Mouse (Mus musculus): Measurements from ENCODE around the gene Gdi1. TPM values are rescaled to one million over a fixed set of nuclear protein-coding genes. Genes with fewer than 3 reads are reported as not detected.

The Gdi1 gene
- polyA plus RNA-seq, 2 experiments, result 31.9 to 105 TPM

DNA sequence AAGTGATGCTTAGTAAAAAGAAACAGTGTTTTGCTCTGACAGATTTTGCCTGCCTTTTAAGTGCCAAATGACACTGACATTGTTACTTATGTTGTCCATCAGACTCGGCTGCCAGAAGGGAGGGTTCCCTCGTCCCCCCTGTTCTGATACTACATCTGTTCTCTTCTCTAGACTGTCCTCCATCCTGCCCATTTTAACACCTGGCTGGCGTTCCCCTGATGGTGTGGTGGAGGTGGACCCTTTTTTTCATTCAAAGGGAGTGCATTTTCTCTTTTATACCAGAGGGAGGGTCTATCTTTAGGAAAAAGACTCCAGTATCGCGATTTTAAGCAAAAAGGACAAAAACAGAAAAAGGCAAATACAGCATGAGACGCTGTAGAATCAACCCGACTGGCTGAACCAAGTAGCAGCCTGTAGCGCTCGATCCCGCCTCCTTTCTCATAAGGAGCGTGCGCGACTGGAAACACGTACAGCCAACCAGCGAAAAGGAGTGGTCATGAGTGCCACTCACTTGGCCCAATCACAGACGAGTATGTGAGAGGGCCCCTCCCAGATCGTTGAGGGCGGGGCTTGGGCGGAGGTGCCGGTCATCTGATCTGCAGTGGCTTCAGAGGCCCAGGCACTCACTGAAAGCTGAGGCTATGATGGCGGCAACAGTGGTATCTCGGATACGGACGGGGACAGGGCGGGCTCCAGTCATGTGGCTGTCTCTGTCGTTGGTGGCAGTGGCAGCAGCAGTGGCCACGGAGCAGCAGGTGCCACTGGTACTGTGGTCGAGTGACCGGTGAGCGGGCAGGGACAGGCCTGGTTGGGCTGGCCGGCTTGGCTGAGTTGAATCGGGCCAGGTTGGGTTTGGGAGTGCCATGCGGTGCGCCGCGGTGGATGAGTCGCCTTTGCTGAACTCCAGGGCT, 8.0 kb upstream of the Gdi1 start, which contains the start of gene Atp6ap1:
Atp6ap1 (plus strand) TSS at position 560 of the 911 bp plus-strand sequence.
- WGBS (ENCODE audit: insufficient replicate concordance), result 7% methylated on average over 37 of the region's 37 CpGs
- TF ChIP-seq EP300 (IDR thresholded peaks at IDR 0.05; ENCODE audit: low read depth) (no peak), CTCF (IDR thresholded peaks at IDR 0.05; ENCODE audit: low read depth) (no peak)
- Histone ChIP-seq H3K4me2 (ENCODE audit: low read depth) (peak within 1 kb of the TSS; percentile 82), H3K36me3 (replicated peaks; ENCODE audit: control insufficient read depth, insufficient read depth, low read depth) (peaks cover 9% of the 10 kb centered on the region), H3K27ac (peak within 1 kb of the TSS; percentile 70), H3K4me3 (ENCODE audit: insufficient read depth in 1 of 2, low read depth in 2 of 2, low read length in 2 of 2) (peak within 1 kb of the TSS; percentile 75 to 78), H3K4me1 (replicated peaks; ENCODE audit: control insufficient read depth in 2 of 2, insufficient read depth in 2 of 2, low read length in 1 of 2) (peaks cover 0 to 13% of the 10 kb centered on the region in 2 experiments; a peak in 2 of 4 replicates), H3K9ac (replicated peaks) (peak within 1 kb of the TSS; percentile 85), H3K27me3 (ENCODE audit: control insufficient read depth, insufficient read depth, low read length) (no peaks in the 10 kb centered on the region), H3K9me3 (ENCODE audit: control insufficient read depth, low read length) (no peaks in the 10 kb centered on the region)
- DNase-seq (ENCODE audit: low read depth in 3 of 3, low spot score in 3 of 3) (peak; percentile 90), ATAC-seq (ENCODE audit: insufficient read depth) (peak; percentile 94)

DNA sequence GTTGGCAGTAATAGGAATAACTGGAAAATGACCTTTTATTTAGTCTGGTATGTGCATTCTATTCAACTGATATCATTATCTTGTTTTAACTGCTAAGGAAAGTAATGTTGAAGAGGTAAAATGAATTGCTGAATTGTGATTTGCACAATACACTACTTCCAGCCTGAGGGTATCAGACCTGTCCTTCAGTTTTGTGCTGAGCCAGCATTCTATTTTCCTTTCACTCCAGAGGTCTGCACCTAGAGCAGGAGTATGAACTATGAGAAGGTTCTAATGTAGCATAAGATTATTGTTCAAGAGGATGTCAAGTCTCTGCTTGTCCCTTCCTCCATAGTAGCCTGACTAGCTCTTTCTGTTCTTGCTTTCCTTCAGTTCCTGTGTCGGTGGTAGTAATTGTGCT, 6.5 kb upstream of the Gdi1 start:
- Histone ChIP-seq H3K36me3 (replicated peaks; ENCODE audit: control insufficient read depth, insufficient read depth, low read depth) (peaks cover 16% of the 10 kb centered on the region), H3K9ac (replicated peaks) (no peak overlapping the region), H3K4me3 (ENCODE audit: insufficient read depth in 1 of 2, low read depth in 2 of 2, low read length in 2 of 2) (0 out of 4 replicates have a peak overlapping the region, but pooled peaks of 1 of the 2 experiments have one; percentile 1), H3K9me3 (ENCODE audit: control insufficient read depth, low read length) (no peaks in the 10 kb centered on the region), H3K27me3 (ENCODE audit: control insufficient read depth, insufficient read depth, low read length) (no peaks in the 10 kb centered on the region), H3K4me1 (replicated peaks; ENCODE audit: control insufficient read depth in 2 of 2, insufficient read depth in 2 of 2, low read length in 1 of 2) (peaks cover 0 to 13% of the 10 kb centered on the region in 2 experiments; a peak in 2 of 4 replicates), H3K4me2 (ENCODE audit: low read depth) (peak overlapping the region; percentile 49), H3K27ac (no peak overlapping the region)
- 46% methylated on average over 1 of the region's 1 CpGs for WGBS (ENCODE audit: insufficient replicate concordance)
- TF ChIP-seq EP300 (IDR thresholded peaks at IDR 0.05; ENCODE audit: low read depth) (no peak), CTCF (IDR thresholded peaks at IDR 0.05; ENCODE audit: low read depth) (no peak)
- ATAC-seq (ENCODE audit: insufficient read depth) (no peak), DNase-seq (ENCODE audit: low read depth in 3 of 3, low spot score in 3 of 3) (no peak)

DNA sequence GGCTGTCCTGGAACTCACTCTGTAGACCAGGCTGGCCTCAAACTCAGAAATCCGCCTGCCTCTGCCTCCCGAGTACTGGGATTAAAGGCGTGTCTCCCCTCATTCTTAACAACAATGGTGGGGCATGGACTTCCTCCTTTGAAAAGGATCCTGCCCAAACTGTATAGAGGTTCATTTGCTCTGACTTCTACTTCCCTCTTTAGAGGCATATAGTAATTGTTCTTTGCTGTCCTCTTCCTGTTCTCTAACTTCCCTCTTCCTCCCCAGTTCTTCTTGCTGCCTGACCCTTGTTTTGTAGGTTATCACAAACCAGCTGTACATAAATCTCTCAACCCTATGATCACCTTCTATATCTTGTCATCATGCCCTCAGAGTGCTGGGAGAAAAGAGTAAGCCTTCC, 5.1 kb upstream of the Gdi1 start:
- TF ChIP-seq EP300 (IDR thresholded peaks at IDR 0.05; ENCODE audit: low read depth), result no peak
- TF ChIP-seq CTCF (IDR thresholded peaks at IDR 0.05; ENCODE audit: low read depth), result no peak
- peaks cover 0 to 15% of the 10 kb centered on the region in 2 experiments; a peak in 2 of 4 replicates for H3K4me1 ChIP-seq (replicated peaks; ENCODE audit: control insufficient read depth in 2 of 2, insufficient read depth in 2 of 2, low read length in 1 of 2)
- no peak for DNase-seq (ENCODE audit: low read depth in 3 of 3, low spot score in 3 of 3)
- no peak overlapping the region for H3K4me3 ChIP-seq (ENCODE audit: insufficient read depth in 1 of 2, low read depth in 2 of 2, low read length in 2 of 2)
- peaks cover 18% of the 10 kb centered on the region for H3K36me3 ChIP-seq (replicated peaks; ENCODE audit: control insufficient read depth, insufficient read depth, low read depth)
- H3K27ac ChIP-seq, result no peak overlapping the region
- no peak for ATAC-seq (ENCODE audit: insufficient read depth)
- no peak overlapping the region for H3K9ac ChIP-seq (replicated peaks)
- H3K4me2 ChIP-seq (ENCODE audit: low read depth), result no peak overlapping the region
- WGBS (ENCODE audit: insufficient replicate concordance), result 54% methylated on average over 3 of the region's 3 CpGs
- no peaks in the 10 kb centered on the region for H3K27me3 ChIP-seq (ENCODE audit: control insufficient read depth, insufficient read depth, low read length)
- no peaks in the 10 kb centered on the region for H3K9me3 ChIP-seq (ENCODE audit: control insufficient read depth, low read length)

DNA sequence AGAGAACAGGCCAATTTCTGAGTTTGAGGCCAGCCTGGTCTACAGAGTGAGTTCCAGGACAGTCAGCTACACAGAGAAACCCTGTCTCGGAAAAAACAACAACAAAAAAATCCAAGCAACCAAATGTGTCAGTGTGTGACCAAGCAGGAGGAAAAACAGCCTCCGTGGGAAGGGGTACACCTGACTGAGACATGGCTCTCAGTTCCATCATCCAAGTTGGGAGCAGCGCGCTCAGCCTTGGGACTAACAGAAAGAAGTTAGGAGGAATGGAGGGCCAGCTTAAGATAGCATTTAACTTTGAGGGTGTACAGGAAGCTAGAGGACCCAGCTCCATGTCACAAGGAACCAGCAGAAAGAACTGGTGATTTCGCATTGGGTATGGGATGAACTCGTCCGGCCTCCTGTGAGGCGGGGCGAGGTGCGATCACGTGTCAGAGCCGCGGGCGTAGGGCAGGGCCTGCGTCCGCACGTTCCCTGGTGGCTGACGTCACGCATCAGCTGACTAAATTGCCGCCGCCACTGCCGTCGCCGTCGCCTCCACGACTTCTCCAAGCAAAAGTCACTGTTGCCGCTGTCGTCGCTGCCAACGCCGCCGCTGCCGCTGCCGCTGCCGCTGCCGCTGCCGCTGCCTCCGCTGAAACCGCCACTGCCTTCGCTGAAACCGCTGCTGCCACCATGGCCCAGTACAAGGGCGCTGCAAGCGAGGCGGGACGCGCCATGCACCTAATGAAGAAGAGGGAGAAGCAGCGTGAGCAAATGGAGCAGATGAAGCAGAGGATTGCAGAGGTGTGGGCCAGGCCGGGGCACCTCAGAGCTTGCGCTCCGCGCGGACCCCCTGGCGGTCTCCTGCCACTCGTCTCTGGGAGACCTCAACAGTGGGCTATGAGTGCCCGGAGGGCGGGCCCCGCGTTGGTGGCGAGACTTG, 8.0 kb downstream of the Gdi1 start, which contains the start of gene Fam50a:
Fam50a (plus strand) TSS at position 494 of the 925 bp plus-strand sequence.
- TF ChIP-seq CTCF (IDR thresholded peaks at IDR 0.05; ENCODE audit: low read depth) (no peak), EP300 (IDR thresholded peaks at IDR 0.05; ENCODE audit: low read depth) (no peak)
- Histone ChIP-seq H3K9ac (replicated peaks) (peak within 1 kb of the TSS; percentile 84), H3K27me3 (ENCODE audit: control insufficient read depth, insufficient read depth, low read length) (no peaks in the 10 kb centered on the region), H3K4me2 (ENCODE audit: low read depth) (peak within 1 kb of the TSS; percentile 87), H3K4me1 (replicated peaks; ENCODE audit: control insufficient read depth in 2 of 2, insufficient read depth in 2 of 2, low read length in 1 of 2) (peaks cover 0 to 15% of the 10 kb centered on the region in 2 experiments; a peak in 3 of 4 replicates), H3K27ac (peak within 1 kb of the TSS; percentile 71), H3K9me3 (ENCODE audit: control insufficient read depth, low read length) (no peaks in the 10 kb centered on the region), H3K36me3 (replicated peaks; ENCODE audit: control insufficient read depth, insufficient read depth, low read depth) (peaks cover 7% of the 10 kb centered on the region), H3K4me3 (ENCODE audit: insufficient read depth in 1 of 2, low read depth in 2 of 2, low read length in 2 of 2) (peak within 1 kb of the TSS; percentile 74 to 76)
- WGBS (ENCODE audit: insufficient replicate concordance), result 14% methylated on average over 59 of the region's 59 CpGs
- peak; percentile 96 for ATAC-seq (ENCODE audit: insufficient read depth)
- DNase-seq (ENCODE audit: low read depth in 3 of 3, low spot score in 3 of 3), result peak; percentile 74 to 76 (median 75)

Data from liver, embryonic 14.5 days (tissue).